Mouse (Mus musculus) gastrocnemius, adult 8-10 months (tissue): ENCODE data around the gene Tdgf1. TPM values are rescaled to one million over a fixed set of nuclear protein-coding genes. Genes with fewer than 3 reads are reported as not detected.

Experiments
- DNase-seq, 2 experiments: peaks; one replicate each; pipeline ENCODE4 v3.0.0; 2022; ENCODE audit warnings: low spot score in 2 of 2
- total RNA-seq, 4 experiments: library from RNA; stranded (reverse); gene quantifications; 2 replicates each; pipeline ENCODE4 v1.2.4; 2022

Tdgf1 gene
- total RNA-seq: not detected

- no peak for DNase-seq
Measured at GRCm38 (mm10) chr9:110945926-110946325, at the start of gene Tdgf1. Gene Tdgf1 (minus strand): TSS chr9:110946158.

GRCm38 (mm10) chr9:110994716-110995172 is 48.8 kb upstream of the Tdgf1 start:
- DNase-seq: peak; percentile 54 to 71

GRCm38 (mm10) chr9:110993281-110993709 is 47.3 kb upstream of the Tdgf1 start:
- DNase-seq: no peak

- no peak for DNase-seq
Measured at GRCm38 (mm10) chr9:110990204-110990603, 44.2 kb upstream of the Tdgf1 start, which contains the start of gene Rtp3. Gene Rtp3 (minus strand): TSS chr9:110990583.

- no peak for DNase-seq
Measured at GRCm38 (mm10) chr9:110989543-110989942, 43.6 kb upstream of the Tdgf1 start.

- no peak for DNase-seq
Measured at GRCm38 (mm10) chr9:110989141-110989540, 43.2 kb upstream of the Tdgf1 start.

- DNase-seq: no peak
Measured at GRCm38 (mm10) chr9:110988078-110988477, 42.1 kb upstream of the Tdgf1 start.

GRCm38 (mm10) chr9:110987331-110987730 is 41.4 kb upstream of the Tdgf1 start:
- DNase-seq: no peak

- DNase-seq: no peak
Measured at GRCm38 (mm10) chr9:110985951-110986350, 40.0 kb upstream of the Tdgf1 start.

- DNase-seq: no peak
Measured at GRCm38 (mm10) chr9:110985541-110985940, 39.6 kb upstream of the Tdgf1 start.

- no peak for DNase-seq
Measured at GRCm38 (mm10) chr9:110984096-110984495, 38.1 kb upstream of the Tdgf1 start.

GRCm38 (mm10) chr9:110982351-110982750 is 36.4 kb upstream of the Tdgf1 start:
- no peak for DNase-seq

GRCm38 (mm10) chr9:110979411-110979810 is 33.5 kb upstream of the Tdgf1 start:
- no peak for DNase-seq

GRCm38 (mm10) chr9:110965910-110966231 is 19.9 kb upstream of the Tdgf1 start:
- DNase-seq: no peak

GRCm38 (mm10) chr9:110965062-110965909 is 19.3 kb upstream of the Tdgf1 start:
- no peak for DNase-seq

- DNase-seq: no peak
Measured at GRCm38 (mm10) chr9:110963566-110964115, 17.7 kb upstream of the Tdgf1 start.

- no peak for DNase-seq
Measured at GRCm38 (mm10) chr9:110961386-110961785, 15.4 kb upstream of the Tdgf1 start.

- no peak for DNase-seq
Measured at GRCm38 (mm10) chr9:110960230-110961149, 14.5 kb upstream of the Tdgf1 start.

GRCm38 (mm10) chr9:110959669-110960068 is 13.7 kb upstream of the Tdgf1 start:
- DNase-seq: no peak

- no peak for DNase-seq
Measured at GRCm38 (mm10) chr9:110955962-110956361, 10.0 kb upstream of the Tdgf1 start.

GRCm38 (mm10) chr9:110954681-110955445 is 8.9 kb upstream of the Tdgf1 start:
- DNase-seq: no peak
